Mouse (Mus musculus) midbrain, embryonic 15.5 days (tissue): ENCODE results near the gene Ltn1. TPM values are rescaled to one million over a fixed set of nuclear protein-coding genes. Genes with fewer than 3 reads are reported as not detected.

Source experiments
- ATAC-seq: fragments of 200-750 bp; cut with Nextera tagmentation; replicated peaks from 2 replicates; pipeline ENCODE4 v1.8.0; 2017; ENCODE audit warnings: moderate TSS enrichment
- H3K27ac ChIP-seq: fragments of 300-500 bp; sonication (generic); 2 replicates; pipeline ENCODE4 v1.5.1; 2015; ENCODE audit warnings: mild to moderate bottlenecking, inconsistent platforms
- H3K27me3 ChIP-seq: fragments of 300-500 bp; sonication (generic); replicated peaks from 2 replicates; pipeline ENCODE4 v1.6.1; 2015; ENCODE audit warnings: inconsistent platforms
- H3K36me3 ChIP-seq: fragments of 300-500 bp; sonication (generic); replicated peaks from 2 replicates; pipeline ENCODE4 v1.6.1; 2015; ENCODE audit warnings: inconsistent platforms
- H3K4me1 ChIP-seq: fragments of 300-500 bp; sonication (generic); 2 replicates; pipeline ENCODE4 v1.6.1; 2015; ENCODE audit warnings: inconsistent platforms
- H3K4me2 ChIP-seq: fragments of 300-500 bp; sonication (generic); 2 replicates; pipeline ENCODE4 v1.6.1; 2015; ENCODE audit warnings: inconsistent platforms, mild to moderate bottlenecking, moderate library complexity
- H3K4me3 ChIP-seq: fragments of 300-500 bp; sonication (generic); 2 replicates; pipeline ENCODE4 v1.5.1; 2015; ENCODE audit warnings: mild to moderate bottlenecking, inconsistent platforms
- H3K9ac ChIP-seq: fragments of 300-500 bp; sonication (generic); 2 replicates; pipeline ENCODE4 v1.6.1; 2015; ENCODE audit warnings: mild to moderate bottlenecking, inconsistent platforms
- H3K9me3 ChIP-seq: fragments of 300-500 bp; sonication (generic); 2 replicates; pipeline ENCODE4 v1.6.1; 2016; ENCODE audit warnings: inconsistent platforms
- WGBS: fragments of 180-500 bp; shearing (Covaris S2); methylation state at CpG from one replicate; pipeline ENCODE4 v1.1.7; 2015; ENCODE audit warnings: mixed read lengths; 5-methylcytosine and 5-hydroxymethylcytosine counted together
- polyA plus RNA-seq: library from polyadenylated mRNA; unstranded; fragments of >200 nt; fragmentation: Nextera tagmentation; extraction: Ambion mirVana; gene quantifications from 2 replicates; pipeline ENCODE4 v1.2.1, GENCODE M21; 2015

Ltn1 gene
- polyA plus RNA-seq, 1 experiment from 2014 or later = 26.5 TPM

DNA sequence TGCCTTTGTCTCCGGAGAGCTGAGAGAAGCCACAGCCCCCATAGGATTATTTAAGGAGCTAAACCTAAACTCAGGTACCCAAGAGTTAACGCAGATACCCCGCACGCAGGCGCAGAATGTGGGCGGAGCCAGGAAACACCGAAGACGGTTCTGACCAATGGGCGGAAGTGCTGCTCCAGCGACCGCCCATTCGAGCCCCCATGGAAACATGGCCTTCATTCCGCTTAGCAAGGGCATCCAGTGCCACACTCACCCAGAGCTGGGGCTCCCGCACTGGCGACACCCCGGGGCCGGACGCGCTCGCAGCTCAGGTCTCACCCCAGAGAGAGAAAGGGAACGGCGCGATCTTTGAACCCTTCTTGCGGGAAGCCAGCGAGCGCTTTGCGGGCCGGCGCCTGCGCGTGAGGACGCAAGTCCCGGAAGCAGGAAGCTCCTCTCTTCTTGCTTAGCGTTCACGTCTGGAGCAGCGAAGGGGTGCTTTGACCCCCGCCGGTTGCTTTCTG, 7.8 kb upstream of the Ltn1 start, which contains the start of gene Rwdd2b:
TSS of gene Rwdd2b (minus strand) at position 390 of the 503 bp plus-strand sequence.
- peak within 1 kb of the TSS; percentile 83 for H3K9ac ChIP-seq
- H3K27ac ChIP-seq = peak within 1 kb of the TSS; percentile 94
- peaks cover 17% of the 10 kb centered on the region for H3K4me1 ChIP-seq
- no peaks in the 10 kb centered on the region for H3K27me3 ChIP-seq
- no peaks in the 10 kb centered on the region for H3K36me3 ChIP-seq
- under 1% methylated on average over 38 of the region's 38 CpGs for WGBS
- peak within 1 kb of the TSS; percentile 69 for H3K4me3 ChIP-seq
- peak within 1 kb of the TSS; percentile 65 for H3K4me2 ChIP-seq
- no peaks in the 10 kb centered on the region for H3K9me3 ChIP-seq
- ATAC-seq = peak; percentile 98

- no peak for ATAC-seq
- no peak overlapping the region for H3K27ac ChIP-seq
- no peak overlapping the region for H3K4me3 ChIP-seq
- H3K36me3 ChIP-seq = no peaks in the 10 kb centered on the region
- WGBS = 90% methylated on average over 8 of the region's 8 CpGs
- no peaks in the 10 kb centered on the region for H3K9me3 ChIP-seq
- H3K27me3 ChIP-seq = no peaks in the 10 kb centered on the region
- H3K4me1 ChIP-seq = peaks cover 17% of the 10 kb centered on the region
- no peak overlapping the region for H3K9ac ChIP-seq
- H3K4me2 ChIP-seq = no peak overlapping the region
Measured at GRCm38 (mm10) chr16:87438697-87439096, 6.3 kb upstream of the Ltn1 start.

GRCm38 (mm10) chr16:87437096-87437495, 4.7 kb upstream of the Ltn1 start:
- Histone ChIP-seq H3K4me1 (peaks cover 17% of the 10 kb centered on the region), H3K9me3 (no peaks in the 10 kb centered on the region), H3K27ac (no peak overlapping the region), H3K4me3 (no peak overlapping the region), H3K36me3 (no peaks in the 10 kb centered on the region), H3K4me2 (no peak overlapping the region), H3K27me3 (no peaks in the 10 kb centered on the region), H3K9ac (no peak overlapping the region)
- 95% methylated on average over 21 of the region's 21 CpGs for WGBS
- ATAC-seq = no peak

DNA sequence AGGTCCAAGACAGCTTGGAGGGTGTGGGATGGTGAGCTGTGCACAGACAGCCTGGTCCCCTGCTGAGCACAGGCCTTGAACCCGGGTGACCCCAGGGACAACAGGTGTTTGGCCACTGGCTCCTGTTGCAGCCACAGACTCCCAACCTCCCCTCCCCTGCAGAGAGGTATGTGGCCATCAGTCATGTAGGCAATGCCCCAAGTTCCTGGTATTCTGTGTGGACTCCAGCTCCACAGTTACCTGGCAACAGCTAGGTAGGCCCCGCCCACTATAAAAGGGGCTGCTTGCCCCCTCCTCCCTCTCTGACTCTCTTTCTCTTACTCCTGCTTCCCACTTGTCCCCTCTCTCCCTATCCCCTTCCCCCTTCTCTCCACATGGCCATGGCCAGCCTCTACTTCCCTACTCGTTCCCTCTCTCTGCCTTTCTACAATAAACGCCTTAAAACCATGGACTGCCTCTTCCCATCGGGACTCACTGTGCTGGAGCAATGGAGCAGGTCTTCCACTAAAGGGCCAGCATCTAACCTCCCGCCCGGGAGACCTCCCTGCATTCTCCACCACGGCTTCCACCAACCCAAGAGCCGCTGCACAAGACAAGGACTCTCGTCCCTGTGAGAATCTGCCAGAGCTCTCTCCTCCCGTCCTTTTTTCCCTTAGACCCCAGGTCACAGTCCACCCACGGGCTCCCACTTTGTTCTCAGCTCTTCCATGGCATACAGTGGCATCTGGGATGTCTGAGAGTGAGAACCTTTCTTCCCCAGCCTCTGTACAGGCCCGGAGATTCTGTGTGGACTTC, 3.2 kb upstream of the Ltn1 start:
- H3K4me3 ChIP-seq = no peak overlapping the region
- H3K9ac ChIP-seq = no peak overlapping the region
- WGBS = 89% methylated on average over 13 of the region's 13 CpGs

DNA sequence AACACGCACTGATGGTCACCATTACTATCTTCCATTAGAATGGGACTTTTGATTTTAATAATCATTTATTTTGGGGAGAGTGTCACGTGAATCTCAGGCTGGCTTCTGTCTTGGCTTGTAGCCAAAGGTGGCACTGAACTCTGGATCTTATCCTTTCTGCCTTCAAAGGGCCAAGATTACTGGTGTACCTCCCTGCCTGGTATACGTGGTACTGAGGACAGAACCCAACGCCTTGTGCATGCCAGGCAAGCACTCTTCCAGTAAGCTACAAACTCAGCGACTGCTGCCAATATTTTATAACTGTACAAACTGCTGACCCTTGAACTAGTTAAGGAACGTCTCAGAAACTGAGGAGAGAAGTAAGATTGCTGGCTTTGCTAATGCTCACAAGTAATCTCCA, 2.5 kb upstream of the Ltn1 start:
- H3K4me2 ChIP-seq = no peak overlapping the region
- ATAC-seq = no peak
- H3K36me3 ChIP-seq = no peaks in the 10 kb centered on the region
- H3K27ac ChIP-seq = no peak overlapping the region
- no peak overlapping the region for H3K9ac ChIP-seq
- H3K9me3 ChIP-seq = no peaks in the 10 kb centered on the region
- WGBS = 81% methylated on average over 6 of the region's 6 CpGs
- H3K27me3 ChIP-seq = no peaks in the 10 kb centered on the region
- H3K4me3 ChIP-seq = no peak overlapping the region
- peaks cover 21% of the 10 kb centered on the region for H3K4me1 ChIP-seq

More for the DNA sequence above, 3.2 kb upstream of the Ltn1 start:
- ATAC-seq = no peak
- H3K36me3 ChIP-seq = no peaks in the 10 kb centered on the region
- no peak overlapping the region for H3K27ac ChIP-seq
- no peaks in the 10 kb centered on the region for H3K9me3 ChIP-seq
- peaks cover 17% of the 10 kb centered on the region for H3K4me1 ChIP-seq
- no peak overlapping the region for H3K4me2 ChIP-seq
- H3K27me3 ChIP-seq = no peaks in the 10 kb centered on the region

GRCm38 (mm10) chr16:87434266-87434665, 1.9 kb upstream of the Ltn1 start:
- no peaks in the 10 kb centered on the region for H3K9me3 ChIP-seq
- H3K36me3 ChIP-seq = no peaks in the 10 kb centered on the region
- no peaks in the 10 kb centered on the region for H3K27me3 ChIP-seq
- no peak overlapping the region for H3K9ac ChIP-seq
- peaks cover 14% of the 10 kb centered on the region for H3K4me1 ChIP-seq
- no peak overlapping the region for H3K27ac ChIP-seq
- ATAC-seq = no peak
- no peak overlapping the region for H3K4me2 ChIP-seq
- H3K4me3 ChIP-seq = no peak overlapping the region
- WGBS = 95% methylated on average over 7 of the region's 7 CpGs

DNA sequence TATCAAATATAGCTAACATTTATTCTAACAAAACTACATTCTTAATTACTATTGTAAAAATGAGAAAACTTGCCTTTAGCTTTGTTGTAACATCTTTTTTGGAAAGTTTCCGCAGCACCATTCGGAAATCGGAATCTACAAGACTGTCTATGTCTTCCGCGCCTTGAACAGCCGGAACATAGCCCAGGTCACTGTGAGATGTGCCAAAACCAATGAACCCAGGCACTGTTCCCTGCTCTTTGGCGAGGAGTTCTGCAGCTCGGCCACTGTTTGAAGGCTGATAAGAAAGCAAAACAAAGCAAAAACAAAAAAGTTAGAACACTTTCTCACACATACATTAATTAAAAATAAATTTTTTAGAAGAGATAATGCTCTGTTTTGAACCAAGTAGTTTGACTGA, 4.9 kb downstream of the Ltn1 start:
- H3K4me2 ChIP-seq = no peak overlapping the region
- H3K27ac ChIP-seq = no peak overlapping the region
- no peak overlapping the region for H3K9ac ChIP-seq
- no peak overlapping the region for H3K4me3 ChIP-seq
- H3K9me3 ChIP-seq = no peaks in the 10 kb centered on the region
- H3K36me3 ChIP-seq = peaks cover 36% of the 10 kb centered on the region
- WGBS = 97% methylated on average over 8 of the region's 8 CpGs
- no peak for ATAC-seq
- H3K4me1 ChIP-seq = peaks cover 14% of the 10 kb centered on the region
- no peaks in the 10 kb centered on the region for H3K27me3 ChIP-seq

DNA sequence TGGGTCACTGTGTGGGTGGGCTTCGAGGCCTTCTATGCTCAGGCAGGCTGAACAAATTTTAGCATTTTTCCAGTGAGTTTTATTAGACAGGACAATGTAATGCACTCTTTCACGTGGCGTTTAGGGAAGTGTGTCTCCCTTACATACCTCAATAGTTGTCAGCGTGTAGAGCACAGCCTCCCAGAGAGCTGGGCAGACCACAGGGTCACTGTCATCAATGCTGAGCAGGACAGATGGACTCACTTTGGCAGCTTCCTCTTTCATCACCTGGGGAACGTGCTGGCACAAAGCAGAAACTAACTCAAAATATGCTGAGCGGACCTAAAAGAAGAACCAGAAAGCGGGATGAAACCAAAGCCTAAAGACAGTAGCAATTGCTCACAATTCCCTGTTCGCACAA, 11.8 kb downstream of the Ltn1 start:
- ATAC-seq = no peak
- H3K4me3 ChIP-seq = no peak overlapping the region
- WGBS = 96% methylated on average over 8 of the region's 8 CpGs
- H3K9ac ChIP-seq = no peak overlapping the region
- no peak overlapping the region for H3K4me2 ChIP-seq
- H3K27me3 ChIP-seq = no peaks in the 10 kb centered on the region
- H3K9me3 ChIP-seq = peaks cover 4% of the 10 kb centered on the region; the same call in 1 of the 2 replicates
- H3K27ac ChIP-seq = no peak overlapping the region
- H3K36me3 ChIP-seq = peaks cover 89% of the 10 kb centered on the region
- H3K4me1 ChIP-seq = no peaks in the 10 kb centered on the region

GRCm38 (mm10) chr16:87405001-87405400, 27.4 kb downstream of the Ltn1 start:
- no peaks in the 10 kb centered on the region for H3K9me3 ChIP-seq
- no peak overlapping the region for H3K27ac ChIP-seq
- no peaks in the 10 kb centered on the region for H3K27me3 ChIP-seq
- 74% methylated on average over 3 of the region's 3 CpGs for WGBS
- H3K36me3 ChIP-seq = peaks cover 71% of the 10 kb centered on the region
- H3K4me3 ChIP-seq = no peak overlapping the region
- ATAC-seq = no peak
- no peak overlapping the region for H3K4me2 ChIP-seq
- H3K4me1 ChIP-seq = no peaks in the 10 kb centered on the region
- H3K9ac ChIP-seq = no peak overlapping the region

- Histone ChIP-seq H3K9me3 (no peaks in the 10 kb centered on the region), H3K27ac (no peak overlapping the region), H3K36me3 (peaks cover 32% of the 10 kb centered on the region), H3K4me3 (no peak overlapping the region), H3K4me1 (no peaks in the 10 kb centered on the region), H3K4me2 (no peak overlapping the region), H3K9ac (no peak overlapping the region), H3K27me3 (no peaks in the 10 kb centered on the region)
- WGBS = 49% methylated on average over 16 of the region's 16 CpGs
- peak; percentile 91 for ATAC-seq
Measured at GRCm38 (mm10) chr16:87393813-87394548, 38.4 kb downstream of the Ltn1 start.

DNA sequence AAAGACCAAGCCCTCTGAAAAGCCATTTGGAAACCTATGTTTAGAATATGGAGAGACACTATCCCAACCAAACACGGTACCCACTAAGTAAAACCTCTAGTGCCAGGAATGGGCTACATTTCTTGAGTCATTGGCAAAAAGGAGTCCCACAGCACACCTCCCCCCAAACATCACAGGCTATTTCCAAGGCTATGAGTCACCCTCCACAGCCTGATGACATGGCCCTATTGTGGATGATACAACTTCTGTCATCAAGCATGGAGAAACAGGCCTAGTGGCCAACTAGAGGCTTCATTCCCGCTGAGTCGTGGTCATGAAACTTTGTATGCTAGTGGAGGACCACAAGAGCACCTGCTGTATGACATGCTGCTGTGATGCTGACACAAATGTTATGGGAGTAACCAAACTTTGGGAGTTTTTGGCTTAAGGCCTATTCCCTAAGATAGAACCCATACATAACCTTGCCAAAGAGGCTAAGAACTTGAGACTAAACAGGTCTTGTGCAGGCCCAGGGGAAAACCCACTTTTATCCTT, 44.9 kb downstream of the Ltn1 start:
- Histone ChIP-seq H3K27me3 (no peaks in the 10 kb centered on the region), H3K4me2 (no peak overlapping the region), H3K9ac (no peak overlapping the region), H3K36me3 (peaks cover 17% of the 10 kb centered on the region), H3K4me1 (no peaks in the 10 kb centered on the region), H3K9me3 (no peaks in the 10 kb centered on the region), H3K4me3 (no peak overlapping the region), H3K27ac (no peak overlapping the region)
- ATAC-seq = no peak
- WGBS = 100% methylated on average over 3 of the region's 3 CpGs

DNA sequence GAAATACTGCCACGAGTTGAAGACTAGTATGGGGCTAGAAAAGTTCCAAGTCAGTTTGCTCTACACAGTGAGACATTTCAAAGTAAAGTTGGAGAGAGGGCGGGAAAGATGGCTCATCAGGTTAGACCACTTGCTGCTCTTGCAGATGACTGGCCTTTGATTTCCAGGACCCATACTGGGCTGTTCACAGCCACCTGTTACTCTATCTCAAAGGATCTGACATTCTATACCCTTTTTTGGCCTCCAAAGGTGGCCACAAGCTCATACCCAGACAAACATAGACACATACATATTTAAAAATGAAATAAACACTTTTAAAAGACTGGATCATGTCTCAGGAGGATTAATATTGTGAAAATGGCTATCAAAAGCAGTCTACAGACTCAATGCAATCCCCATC, 48.0 kb downstream of the Ltn1 start:
- H3K27ac ChIP-seq = no peak overlapping the region
- H3K9me3 ChIP-seq = no peaks in the 10 kb centered on the region
- peaks cover 43% of the 10 kb centered on the region for H3K36me3 ChIP-seq
- no peaks in the 10 kb centered on the region for H3K27me3 ChIP-seq
- H3K4me3 ChIP-seq = no peak overlapping the region
- no peak overlapping the region for H3K4me2 ChIP-seq
- 97% methylated on average over 2 of the region's 2 CpGs for WGBS
- H3K4me1 ChIP-seq = no peaks in the 10 kb centered on the region
- no peak overlapping the region for H3K9ac ChIP-seq
- ATAC-seq = no peak
